Mouse (Mus musculus) hindbrain, postnatal 0 days (tissue): Measurements from ENCODE around the gene Igfbp2. TPM values are rescaled to one million over a fixed set of nuclear protein-coding genes. Genes with fewer than 3 reads are reported as not detected.
A peak's percentile ranks its signal among the peaks of the same experiment; 100 is the strongest.

Experiments
- ATAC-seq: fragments of 200-750 bp; cut with Nextera tagmentation; 2 replicates; pipeline ENCODE4 v1.8.0; 2017; ENCODE audit warnings: mild to moderate bottlenecking, moderate TSS enrichment, moderate library complexity
- DNase-seq: peaks from one replicate; pipeline ENCODE4 v3.0.0-alpha.2; 2015; ENCODE audit warnings: low spot score
- H3K27ac ChIP-seq: fragments of 300-500 bp; sonication (generic); 2 replicates; pipeline ENCODE4 v1.5.1; 2014; ENCODE audit warnings: mild to moderate bottlenecking
- H3K27me3 ChIP-seq: fragments of 300-500 bp; sonication (generic); 2 replicates; pipeline ENCODE4 v1.6.1; 2014; ENCODE audit warnings: low read length, mixed read lengths; ENCODE audit not compliant: insufficient read depth
- H3K36me3 ChIP-seq: fragments of 300-500 bp; sonication (generic); 2 replicates; pipeline ENCODE4 v1.6.1; 2014; ENCODE audit warnings: low read length, mixed read lengths; ENCODE audit not compliant: insufficient read depth
- H3K4me1 ChIP-seq: fragments of 300-500 bp; sonication (generic); 2 replicates; pipeline ENCODE4 v1.6.1; 2014; ENCODE audit warnings: antibody characterized with exemption, low read length, mixed read lengths; ENCODE audit not compliant: insufficient read depth
- H3K4me2 ChIP-seq: fragments of 300-500 bp; sonication (generic); 2 replicates; pipeline ENCODE4 v1.6.1; 2014; ENCODE audit warnings: low read depth, mild to moderate bottlenecking, low read length, moderate library complexity, mixed read lengths
- H3K4me3 ChIP-seq: fragments of 300-500 bp; sonication (generic); 2 replicates; pipeline ENCODE4 v1.5.1; 2014; ENCODE audit warnings: low read length
- H3K9ac ChIP-seq: fragments of 300-500 bp; sonication (generic); replicated peaks from 2 replicates; pipeline ENCODE4 v1.6.1; 2014; ENCODE audit warnings: mild to moderate bottlenecking, low read length, moderate library complexity, mixed read lengths
- H3K9me3 ChIP-seq: fragments of 300-500 bp; sonication (generic); 2 replicates; pipeline ENCODE4 v1.6.1; 2016; ENCODE audit warnings: low read length, mixed read lengths
- CTCF ChIP-seq: IDR thresholded peaks from 2 replicates; pipeline ENCODE4 v1.5.1; 2016; ENCODE audit warnings: antibody characterized with exemption, control low read depth, low read depth
- WGBS: fragments of 180-500 bp; shearing (Covaris S2); extraction: QIAGEN DNeasy Blood & Tissue Kit; methylation state at CpG from one replicate; pipeline ENCODE4 v1.1.7; 2014; 5-methylcytosine and 5-hydroxymethylcytosine counted together
- polyA plus RNA-seq: library from polyadenylated mRNA; unstranded; fragments of >200 nt; fragmentation: Nextera tagmentation; extraction: Ambion mirVana; gene quantifications from 2 replicates; pipeline ENCODE4 v1.2.1, GENCODE M21; 2015
- total RNA-seq: library from RNA; depleted of rRNA; stranded (reverse); fragments of >200 nt; gene quantifications from 2 replicates; pipeline ENCODE4 v1.2.3, GENCODE M21; 2014

Igfbp2 gene
- total and polyA plus RNA-seq, 2 experiments from 2014 or later: 480 to 686 TPM

DNA sequence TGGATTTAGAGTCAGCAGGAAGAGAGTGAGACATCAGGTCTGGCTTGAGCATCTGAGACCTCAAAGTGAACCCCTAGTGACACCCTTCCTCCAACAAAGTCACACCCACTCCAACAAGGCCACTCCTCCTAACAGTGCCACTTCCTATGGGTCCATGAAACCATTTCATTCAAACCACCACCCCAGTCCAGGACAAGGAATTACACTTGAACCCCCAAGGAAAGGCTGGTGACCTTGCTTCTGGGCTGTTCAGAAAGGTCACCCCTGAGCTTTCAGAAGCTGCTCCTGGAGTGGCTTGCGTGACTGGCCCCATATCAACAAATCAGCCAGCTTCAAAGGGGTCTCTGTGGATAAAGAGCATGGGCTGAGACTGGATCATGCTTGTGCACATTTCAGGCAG lies 29.5 kb downstream of the Igfbp2 start:
- no peaks in the 10 kb centered on the region for H3K9me3 ChIP-seq
- H3K27me3 ChIP-seq: no peaks in the 10 kb centered on the region
- no peak overlapping the region for H3K27ac ChIP-seq
- no peak overlapping the region for H3K4me3 ChIP-seq
- TF ChIP-seq CTCF: no peak
- H3K9ac ChIP-seq: no peak overlapping the region
- DNase-seq (no peak), ATAC-seq (no peak)
- no peaks in the 10 kb centered on the region for H3K4me1 ChIP-seq
- H3K4me2 ChIP-seq: no peak overlapping the region
- 77% methylated on average over 1 of the region's 1 CpGs for WGBS
- H3K36me3 ChIP-seq: no peaks in the 10 kb centered on the region

GRCm38 (mm10) chr1:72854337-72855237 lies 30.3 kb downstream of the Igfbp2 start:
- H3K9me3 ChIP-seq: no peaks in the 10 kb centered on the region
- H3K27ac ChIP-seq: no peak overlapping the region
- 0 out of 2 replicates have a peak, but pooled peaks have one; percentile 46 for ATAC-seq
- no peaks in the 10 kb centered on the region for H3K27me3 ChIP-seq
- peak; percentile 86 for DNase-seq
- H3K4me1 ChIP-seq: peaks cover 4% of the 10 kb centered on the region; the same call in 1 of the 2 replicates
- 32% methylated on average over 10 of the region's 10 CpGs for WGBS
- TF ChIP-seq CTCF: peak; percentile 98
- H3K4me2 ChIP-seq: no peak overlapping the region
- H3K9ac ChIP-seq: 0 out of 2 replicates have a peak overlapping the region, but pooled peaks have one; percentile 24
- H3K36me3 ChIP-seq: peaks cover 5% of the 10 kb centered on the region; the same call in 1 of the 2 replicates
- no peak overlapping the region for H3K4me3 ChIP-seq

DNA sequence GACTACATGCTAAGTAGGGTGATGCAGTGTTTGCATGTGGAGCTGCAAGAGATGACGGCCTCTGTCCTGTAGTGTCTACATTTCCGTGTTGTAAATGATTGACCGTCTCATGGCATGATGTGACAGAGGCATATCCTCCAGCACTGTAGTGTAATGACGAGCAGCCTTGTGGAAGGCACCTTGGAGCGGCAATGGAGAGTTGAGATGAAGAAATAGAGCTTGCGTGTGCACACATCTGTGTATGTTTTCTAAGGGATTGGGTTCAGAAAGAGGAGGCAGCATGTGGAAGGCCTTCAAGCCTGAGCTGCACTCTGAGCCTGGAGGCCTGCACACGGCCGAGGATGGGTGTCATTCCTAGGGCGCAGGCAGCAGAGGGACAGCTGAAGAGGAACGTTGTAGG lies 31.4 kb downstream of the Igfbp2 start:
- Histone ChIP-seq H3K27ac (no peak overlapping the region), H3K4me3 (no peak overlapping the region), H3K27me3 (no peaks in the 10 kb centered on the region), H3K9ac (no peak overlapping the region), H3K4me1 (peaks cover 4% of the 10 kb centered on the region; the same call in 1 of the 2 replicates), H3K36me3 (peaks cover 12% of the 10 kb centered on the region; the same call in 1 of the 2 replicates), H3K9me3 (no peaks in the 10 kb centered on the region), H3K4me2 (no peak overlapping the region)
- no peak for DNase-seq
- no peak for TF ChIP-seq CTCF
- no peak for ATAC-seq
- WGBS: 88% methylated on average over 10 of the region's 10 CpGs

DNA sequence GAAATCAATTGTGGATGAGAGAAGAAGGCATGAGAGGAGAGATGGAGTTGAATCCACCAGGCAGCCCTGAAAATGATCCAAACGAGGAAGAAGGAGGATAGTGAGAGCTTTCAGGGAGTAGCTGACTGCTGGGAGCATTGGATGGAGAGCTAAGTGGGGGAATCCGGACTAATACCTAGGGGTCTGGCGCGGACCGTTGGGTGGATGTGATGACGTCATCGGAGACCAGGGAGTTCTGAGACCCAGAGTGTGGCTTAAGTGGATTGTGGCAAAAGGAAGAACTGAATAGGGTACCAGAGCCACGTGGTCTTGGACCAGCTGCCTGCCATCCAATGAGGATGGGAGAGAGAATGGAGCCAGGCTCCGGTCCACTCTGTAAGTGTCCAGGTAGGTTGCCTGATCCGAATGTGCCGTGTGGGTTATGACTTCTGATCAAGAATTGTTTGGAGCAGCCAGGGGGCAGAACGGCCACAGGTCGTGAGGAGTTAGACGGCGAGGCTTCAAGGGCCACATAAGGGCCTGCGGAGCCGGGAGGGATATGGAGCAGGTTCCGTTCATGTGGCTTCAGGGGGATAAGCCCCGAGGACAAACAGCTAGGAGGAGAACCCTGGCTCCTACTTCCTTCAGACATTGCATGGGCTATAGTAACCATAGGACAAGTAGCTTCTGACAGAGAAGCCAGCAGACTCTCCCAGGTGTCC lies 32.1 kb downstream of the Igfbp2 start:
- no peak for TF ChIP-seq CTCF
- no peak for ATAC-seq

DNA sequence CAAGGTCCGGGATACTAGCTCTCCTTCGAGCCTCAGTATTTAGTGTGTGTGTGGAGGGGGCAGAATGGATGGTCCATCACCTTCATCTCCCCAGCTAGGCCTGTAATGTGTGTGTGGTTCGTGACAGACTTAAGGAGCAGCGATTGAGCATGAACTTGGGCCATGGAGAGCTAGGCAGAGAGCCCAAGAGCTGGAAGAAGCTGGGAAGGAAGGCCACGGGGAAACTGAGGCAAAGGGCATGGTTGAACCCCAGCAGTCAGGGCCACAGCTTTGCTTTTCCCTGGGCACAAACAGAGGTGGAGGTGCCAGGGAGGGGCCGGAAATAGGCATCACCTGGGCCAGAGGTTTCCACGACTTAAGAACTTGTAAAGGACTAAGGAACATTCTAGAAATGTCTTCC lies 32.8 kb downstream of the Igfbp2 start:
- ATAC-seq: no peak
- H3K4me2 ChIP-seq: no peak overlapping the region
- no peak overlapping the region for H3K27ac ChIP-seq
- H3K27me3 ChIP-seq: no peaks in the 10 kb centered on the region
- H3K4me1 ChIP-seq: peaks cover 4% of the 10 kb centered on the region; the same call in 1 of the 2 replicates
- TF ChIP-seq CTCF: no peak
- H3K9ac ChIP-seq: no peak overlapping the region
- peaks cover 17% of the 10 kb centered on the region; the same call in 1 of the 2 replicates for H3K36me3 ChIP-seq
- H3K9me3 ChIP-seq: no peaks in the 10 kb centered on the region
- 85% methylated on average over 7 of the region's 7 CpGs for WGBS
- no peak overlapping the region for H3K4me3 ChIP-seq
- DNase-seq: no peak

More for the DNA sequence above, 32.1 kb downstream of the Igfbp2 start:
- Histone ChIP-seq H3K27me3 (no peaks in the 10 kb centered on the region), H3K36me3 (peaks cover 13% of the 10 kb centered on the region; the same call in 1 of the 2 replicates), H3K9me3 (no peaks in the 10 kb centered on the region), H3K4me1 (peaks cover 4% of the 10 kb centered on the region; the same call in 1 of the 2 replicates), H3K4me2 (no peak overlapping the region), H3K9ac (no peak overlapping the region), H3K4me3 (no peak overlapping the region), H3K27ac (no peak overlapping the region)
- no peak for DNase-seq
- WGBS: 83% methylated on average over 19 of the region's 19 CpGs

GRCm38 (mm10) chr1:72857631-72858030 lies 33.3 kb downstream of the Igfbp2 start:
- ATAC-seq (no peak), DNase-seq (no peak)
- Histone ChIP-seq H3K4me2 (no peak overlapping the region), H3K9me3 (no peaks in the 10 kb centered on the region), H3K9ac (no peak overlapping the region), H3K27me3 (no peaks in the 10 kb centered on the region), H3K36me3 (peaks cover 17% of the 10 kb centered on the region; the same call in 1 of the 2 replicates), H3K4me1 (peaks cover 4% of the 10 kb centered on the region; the same call in 1 of the 2 replicates), H3K4me3 (no peak overlapping the region), H3K27ac (no peak overlapping the region)
- TF ChIP-seq CTCF: no peak
- WGBS: 67% methylated on average over 5 of the region's 5 CpGs
